Mouse (Mus musculus) kidney, postnatal 0 days (tissue): ENCODE data around the gene Dennd1b. TPM values are rescaled to one million over a fixed set of nuclear protein-coding genes. Genes with fewer than 3 reads are reported as not detected.
A peak's percentile ranks its signal among the peaks of the same experiment; 100 is the strongest.

ENCODE experiments used
- ATAC-seq: fragments of 200-750 bp; cut with Nextera tagmentation; replicated peaks from 2 replicates; pipeline ENCODE4 v1.8.0; 2017; ENCODE audit warnings: low read depth, moderate number of reproducible peaks, moderate TSS enrichment, moderate library complexity; ENCODE audit not compliant: low FRiP score
- DNase-seq: peaks from one replicate; pipeline ENCODE4 v3.0.0-alpha.2; 2016; ENCODE audit warnings: low spot score
- H3K27ac ChIP-seq: fragments of 300-500 bp; sonication (generic); 2 replicates; pipeline ENCODE4 v1.5.1; 2014; ENCODE audit warnings: mild to moderate bottlenecking
- H3K27me3 ChIP-seq: fragments of 300-500 bp; sonication (generic); 2 replicates; pipeline ENCODE4 v1.6.1; 2014; ENCODE audit warnings: low read length, mixed read lengths; ENCODE audit not compliant: insufficient read depth
- H3K36me3 ChIP-seq: fragments of 300-500 bp; sonication (generic); 2 replicates; pipeline ENCODE4 v1.6.1; 2014; ENCODE audit warnings: low read length, mixed read lengths; ENCODE audit not compliant: insufficient read depth
- H3K4me1 ChIP-seq: fragments of 300-500 bp; sonication (generic); replicated peaks from 2 replicates; pipeline ENCODE4 v1.6.1; 2014; ENCODE audit warnings: antibody characterized with exemption, low read length, mixed read lengths; ENCODE audit not compliant: insufficient read depth
- H3K4me2 ChIP-seq: fragments of 300-500 bp; sonication (generic); 2 replicates; pipeline ENCODE4 v1.6.1; 2014; ENCODE audit warnings: mild to moderate bottlenecking, low read length, moderate library complexity, mixed read lengths
- H3K4me3 ChIP-seq: fragments of 300-500 bp; sonication (generic); replicated peaks from 2 replicates; pipeline ENCODE4 v1.5.1; 2014; ENCODE audit warnings: low read depth, low read length
- H3K9ac ChIP-seq: fragments of 300-500 bp; sonication (generic); 2 replicates; pipeline ENCODE4 v1.6.1; 2014; ENCODE audit warnings: low read depth, low read length
- H3K9me3 ChIP-seq: fragments of 300-500 bp; sonication (generic); replicated peaks from 2 replicates; pipeline ENCODE4 v1.6.1; 2016; ENCODE audit warnings: low read length, inconsistent platforms, mixed read lengths
- CTCF ChIP-seq: IDR thresholded peaks from 2 replicates; pipeline ENCODE4 v1.5.1; 2016; ENCODE audit warnings: antibody characterized with exemption, low read depth, mild to moderate bottlenecking, moderate library complexity
- WGBS: fragments of 180-500 bp; shearing (Covaris S2); extraction: QIAGEN DNeasy Blood & Tissue Kit; methylation state at CpG from one replicate; pipeline ENCODE4 v1.1.7; 2014; 5-methylcytosine and 5-hydroxymethylcytosine counted together
- polyA plus RNA-seq: library from polyadenylated mRNA; unstranded; fragments of >200 nt; fragmentation: Nextera tagmentation; extraction: Ambion mirVana; gene quantifications from 2 replicates; pipeline ENCODE4 v1.2.1, GENCODE M21; 2015

Gene Dennd1b
- polyA plus RNA-seq, 1 experiment from 2014 or later, result 12.8 TPM

DNA sequence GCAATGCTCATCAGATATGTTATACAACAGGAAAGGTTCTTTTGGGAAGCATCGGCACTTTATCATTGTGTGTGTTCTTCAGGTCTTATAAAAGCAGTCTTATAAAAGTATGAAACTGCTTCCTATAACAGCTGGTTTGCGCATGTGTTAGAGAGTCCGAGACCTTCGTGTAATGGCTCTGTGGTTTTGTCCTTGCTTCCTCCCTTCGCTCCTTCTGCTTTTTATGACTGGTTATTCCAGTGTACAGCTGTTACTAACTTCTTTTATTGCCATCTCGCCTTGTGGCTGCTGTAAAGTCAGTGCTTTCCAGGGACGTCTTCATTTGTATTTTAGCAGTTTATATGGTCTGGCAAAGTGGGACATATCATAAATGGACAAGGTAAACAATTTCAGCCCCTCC, 4.2 kb downstream of the Dennd1b start:
- Histone ChIP-seq H3K27ac (no peak overlapping the region), H3K4me3 (no peak overlapping the region), H3K4me2 (no peak overlapping the region), H3K9ac (no peak overlapping the region), H3K4me1 (peaks cover 3% of the 10 kb centered on the region; the same call in 1 of the 2 replicates), H3K27me3 (no peaks in the 10 kb centered on the region), H3K36me3 (0 out of 2 replicates have a peak, but pooled peaks cover 3% of the 10 kb centered on the region), H3K9me3 (no peaks in the 10 kb centered on the region)
- ATAC-seq (no peak), DNase-seq (peak; percentile 60)
- TF ChIP-seq CTCF, result no peak
- 66% methylated on average over 7 of the region's 7 CpGs for WGBS

GRCm38 (mm10) chr1:138970053-138970452, 6.8 kb downstream of the Dennd1b start:
- no peak for DNase-seq
- ATAC-seq, result no peak
- WGBS, result 77% methylated on average over 4 of the region's 4 CpGs
- no peak for TF ChIP-seq CTCF
- no peak overlapping the region for H3K27ac ChIP-seq
- no peak overlapping the region for H3K4me3 ChIP-seq
- H3K9me3 ChIP-seq, result no peaks in the 10 kb centered on the region
- no peak overlapping the region for H3K9ac ChIP-seq
- no peak overlapping the region for H3K4me2 ChIP-seq
- no peaks in the 10 kb centered on the region for H3K4me1 ChIP-seq
- no peaks in the 10 kb centered on the region for H3K27me3 ChIP-seq
- H3K36me3 ChIP-seq, result 0 out of 2 replicates have a peak, but pooled peaks cover 3% of the 10 kb centered on the region

GRCm38 (mm10) chr1:138973541-138974224, 10.4 kb downstream of the Dennd1b start:
- WGBS, result 64% methylated on average over 6 of the region's 6 CpGs

GRCm38 (mm10) chr1:138974836-138975235, 11.6 kb downstream of the Dennd1b start:
- TF ChIP-seq CTCF, result no peak
- Histone ChIP-seq H3K4me3 (no peak overlapping the region), H3K36me3 (0 out of 2 replicates have a peak, but pooled peaks cover 3% of the 10 kb centered on the region), H3K27ac (no peak overlapping the region), H3K9ac (no peak overlapping the region), H3K27me3 (no peaks in the 10 kb centered on the region), H3K4me2 (no peak overlapping the region), H3K4me1 (no peaks in the 10 kb centered on the region), H3K9me3 (no peaks in the 10 kb centered on the region)
- ATAC-seq (no peak), DNase-seq (no peak)
- WGBS, result 87% methylated on average over 8 of the region's 8 CpGs

More at GRCm38 (mm10) chr1:138973541-138974224, 10.4 kb downstream of the Dennd1b start:
- H3K36me3 ChIP-seq, result 0 out of 2 replicates have a peak, but pooled peaks cover 3% of the 10 kb centered on the region
- DNase-seq (no peak), ATAC-seq (no peak)
- H3K9ac ChIP-seq, result no peak overlapping the region
- no peak overlapping the region for H3K27ac ChIP-seq
- no peaks in the 10 kb centered on the region for H3K9me3 ChIP-seq
- no peak overlapping the region for H3K4me3 ChIP-seq
- no peak for TF ChIP-seq CTCF
- H3K4me2 ChIP-seq, result no peak overlapping the region
- H3K4me1 ChIP-seq, result no peaks in the 10 kb centered on the region
- H3K27me3 ChIP-seq, result no peaks in the 10 kb centered on the region

DNA sequence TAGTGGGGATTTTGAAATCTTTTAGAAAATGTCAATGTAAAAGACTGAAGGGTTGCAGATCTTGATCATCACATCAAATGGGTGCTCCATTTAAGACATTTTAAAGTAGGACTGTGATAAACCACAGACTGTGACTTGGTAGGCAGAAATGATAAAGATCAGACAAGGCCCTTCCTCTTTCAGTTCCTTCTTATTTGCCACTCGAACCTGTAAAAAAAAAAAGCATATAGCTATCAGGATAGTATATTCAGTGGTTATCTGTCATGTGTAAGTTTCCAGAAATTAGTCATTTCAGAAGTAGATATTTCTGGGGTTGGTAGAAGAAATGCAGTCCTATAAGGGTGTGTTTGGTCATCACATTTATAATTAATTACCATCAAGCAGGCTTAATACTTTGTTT, 12.7 kb downstream of the Dennd1b start:
- DNase-seq (no peak), ATAC-seq (no peak)
- H3K9me3 ChIP-seq, result no peaks in the 10 kb centered on the region
- H3K4me3 ChIP-seq, result no peak overlapping the region
- no peak overlapping the region for H3K9ac ChIP-seq
- no peaks in the 10 kb centered on the region for H3K4me1 ChIP-seq
- no peaks in the 10 kb centered on the region for H3K36me3 ChIP-seq
- no peak overlapping the region for H3K27ac ChIP-seq
- H3K4me2 ChIP-seq, result no peak overlapping the region
- H3K27me3 ChIP-seq, result no peaks in the 10 kb centered on the region
- 64% methylated on average over 1 of the region's 1 CpGs for WGBS
- TF ChIP-seq CTCF, result no peak

DNA sequence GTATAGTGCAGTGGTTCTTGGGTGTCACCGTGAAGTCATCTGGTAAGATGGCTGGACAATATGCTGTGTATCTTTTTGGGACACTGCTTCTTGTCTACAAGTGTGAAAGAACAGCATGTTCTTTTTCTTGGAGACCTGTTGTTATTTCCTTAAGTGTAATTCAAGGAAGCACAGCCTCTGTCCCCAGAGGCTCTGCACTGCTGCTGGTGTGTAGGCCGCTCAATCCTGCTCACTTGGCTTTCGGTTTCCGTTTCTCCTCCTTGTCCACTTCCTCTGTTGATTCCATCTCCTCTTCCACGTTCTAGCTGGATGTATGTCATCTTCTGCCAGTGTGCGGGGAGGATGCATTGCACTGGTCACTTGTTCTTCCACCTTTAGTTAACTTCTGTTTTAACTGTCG, 19.0 kb downstream of the Dennd1b start:
- Histone ChIP-seq H3K9me3 (no peaks in the 10 kb centered on the region), H3K36me3 (no peaks in the 10 kb centered on the region), H3K27me3 (no peaks in the 10 kb centered on the region), H3K4me1 (no peaks in the 10 kb centered on the region), H3K4me2 (no peak overlapping the region), H3K4me3 (no peak overlapping the region), H3K27ac (no peak overlapping the region), H3K9ac (no peak overlapping the region)
- no peak for TF ChIP-seq CTCF
- 72% methylated on average over 7 of the region's 7 CpGs for WGBS
- ATAC-seq (no peak), DNase-seq (peak; percentile 38)

GRCm38 (mm10) chr1:138982611-138983010, 19.4 kb downstream of the Dennd1b start:
- 68% methylated on average over 5 of the region's 5 CpGs for WGBS

More at GRCm38 (mm10) chr1:138982611-138983010, 19.4 kb downstream of the Dennd1b start:
- ATAC-seq, result no peak
- no peak overlapping the region for H3K4me3 ChIP-seq
- no peaks in the 10 kb centered on the region for H3K9me3 ChIP-seq
- H3K9ac ChIP-seq, result no peak overlapping the region
- no peak for TF ChIP-seq CTCF
- no peak overlapping the region for H3K4me2 ChIP-seq
- H3K27me3 ChIP-seq, result no peaks in the 10 kb centered on the region
- no peak overlapping the region for H3K27ac ChIP-seq
- no peaks in the 10 kb centered on the region for H3K4me1 ChIP-seq
- no peaks in the 10 kb centered on the region for H3K36me3 ChIP-seq
- no peak for DNase-seq
